Mouse (Mus musculus) liver, embryonic 13.5 days (tissue): ENCODE results near the gene Phlpp2. TPM values are rescaled to one million over a fixed set of nuclear protein-coding genes. Genes with fewer than 3 reads are reported as not detected.

Experiments
- ATAC-seq: fragments of 200-750 bp; cut with Nextera tagmentation; 2 replicates; pipeline ENCODE4 v1.8.0; 2017; ENCODE audit warnings: low read depth, mild to moderate bottlenecking, moderate number of reproducible peaks, moderate library complexity
- DNase-seq: peaks from one replicate; pipeline ENCODE4 v3.0.0; 2022
- H3K27ac ChIP-seq: fragments of 300-500 bp; sonication (generic); 2 replicates; pipeline ENCODE4 v1.5.1; 2015; ENCODE audit warnings: moderate library complexity, mild to moderate bottlenecking, inconsistent platforms
- H3K27me3 ChIP-seq: fragments of 300-500 bp; sonication (generic); 2 replicates; pipeline ENCODE4 v1.6.1; 2015; ENCODE audit warnings: mild to moderate bottlenecking, inconsistent platforms
- H3K36me3 ChIP-seq: fragments of 300-500 bp; sonication (generic); 2 replicates; pipeline ENCODE4 v1.6.1; 2015; ENCODE audit warnings: mild to moderate bottlenecking, inconsistent platforms
- H3K4me1 ChIP-seq: fragments of 300-500 bp; sonication (generic); replicated peaks from 2 replicates; pipeline ENCODE4 v1.6.1; 2015; ENCODE audit warnings: inconsistent platforms
- H3K4me2 ChIP-seq: fragments of 300-500 bp; sonication (generic); 2 replicates; pipeline ENCODE4 v1.6.1; 2015; ENCODE audit warnings: inconsistent platforms, mild to moderate bottlenecking, moderate library complexity
- H3K4me3 ChIP-seq: fragments of 300-500 bp; sonication (generic); replicated peaks from 2 replicates; pipeline ENCODE4 v1.5.1; 2015; ENCODE audit warnings: mild to moderate bottlenecking, inconsistent platforms
- H3K9ac ChIP-seq: fragments of 300-500 bp; sonication (generic); 2 replicates; pipeline ENCODE4 v1.6.1; 2015; ENCODE audit warnings: mild to moderate bottlenecking, inconsistent platforms
- H3K9me3 ChIP-seq: fragments of 300-500 bp; sonication (generic); replicated peaks from 2 replicates; pipeline ENCODE4 v1.6.1; 2016; ENCODE audit warnings: inconsistent platforms
- WGBS: fragments of 180-500 bp; shearing (Covaris S2); methylation state at CpG from one replicate; pipeline ENCODE4 v1.1.7; 2015; ENCODE audit not compliant: insufficient replicate concordance; 5-methylcytosine and 5-hydroxymethylcytosine counted together
- polyA plus RNA-seq: library from polyadenylated mRNA; unstranded; fragments of >200 nt; fragmentation: Nextera tagmentation; extraction: Ambion mirVana; gene quantifications from 2 replicates; pipeline ENCODE4 v1.2.1, GENCODE M21; 2015

Phlpp2 gene
- polyA plus RNA-seq, 1 experiment from 2014 or later, result 2.7 TPM

DNA sequence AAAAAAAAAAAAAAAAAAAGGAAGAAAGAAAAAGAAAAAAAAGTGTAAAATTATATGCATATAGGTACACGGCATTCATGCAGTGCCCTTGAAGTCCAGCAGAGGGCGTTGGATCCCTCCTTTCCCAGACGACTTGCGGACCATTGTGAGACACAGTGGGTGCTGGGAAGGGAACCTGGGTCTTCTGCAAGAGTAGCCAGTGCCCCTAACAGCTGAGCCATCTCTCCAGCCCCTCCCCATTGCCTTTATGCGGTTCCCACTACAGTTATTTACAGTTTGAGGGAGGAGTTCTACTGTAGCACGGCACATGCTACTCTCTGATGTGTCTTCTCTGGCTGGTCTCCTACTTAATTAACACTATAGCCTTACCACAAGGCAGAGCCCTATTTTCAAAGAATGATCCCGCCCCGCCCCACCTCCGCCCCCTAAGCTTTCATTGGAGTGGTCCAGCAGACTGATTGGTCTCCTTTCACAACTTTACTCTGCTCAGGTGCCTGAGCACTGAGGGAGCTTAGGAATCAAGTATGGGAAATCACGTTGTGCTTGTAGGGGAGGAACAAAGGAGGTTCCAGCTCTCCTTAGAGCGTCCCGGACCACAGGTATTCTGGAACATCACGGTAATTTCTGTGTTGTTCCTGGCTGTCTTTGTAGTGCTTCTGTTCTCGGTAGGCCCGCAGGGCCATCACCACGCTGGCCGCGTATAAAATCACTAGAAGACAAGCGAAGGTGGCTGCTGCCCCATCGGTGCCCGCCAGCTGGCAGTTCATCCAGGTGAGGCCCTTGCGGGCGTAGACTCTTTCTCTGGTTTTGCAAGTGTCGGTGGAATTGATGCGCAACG, 79.3 kb downstream of the Phlpp2 start:
- peak overlapping the region; percentile 33 for H3K4me2 ChIP-seq
- H3K4me3 ChIP-seq, result peak overlapping the region; percentile 13; the same call in 1 of the 2 replicates
- H3K9ac ChIP-seq, result no peak overlapping the region
- H3K36me3 ChIP-seq, result peaks cover 11% of the 10 kb centered on the region; the same call in 1 of the 2 replicates
- H3K27ac ChIP-seq, result no peak overlapping the region
- WGBS, result 6% methylated on average over 26 of the region's 26 CpGs
- peaks cover 10% of the 10 kb centered on the region for H3K4me1 ChIP-seq
- peaks cover 58% of the 10 kb centered on the region for H3K27me3 ChIP-seq
- H3K9me3 ChIP-seq, result no peaks in the 10 kb centered on the region
- ATAC-seq (peak; percentile 18; the same call in 1 of the 2 replicates), DNase-seq (no peak)

DNA sequence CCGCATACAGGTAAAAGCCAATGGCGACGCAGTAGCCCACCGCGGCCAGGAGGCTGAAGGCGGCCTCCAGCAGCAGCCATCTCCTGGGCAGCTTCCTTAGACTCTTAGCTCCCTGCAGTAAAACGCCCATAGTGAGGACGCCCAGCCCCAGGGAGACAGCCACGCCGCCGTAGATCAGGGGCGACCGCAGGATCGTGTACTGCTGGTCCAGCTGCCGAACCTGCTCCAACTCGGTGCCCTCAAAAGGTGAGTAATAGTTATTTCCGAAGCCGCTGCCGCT, 79.9 kb downstream of the Phlpp2 start:
- H3K9ac ChIP-seq, result no peak overlapping the region
- peak overlapping the region; percentile 33 for H3K4me2 ChIP-seq
- peaks cover 61% of the 10 kb centered on the region for H3K27me3 ChIP-seq

DNA sequence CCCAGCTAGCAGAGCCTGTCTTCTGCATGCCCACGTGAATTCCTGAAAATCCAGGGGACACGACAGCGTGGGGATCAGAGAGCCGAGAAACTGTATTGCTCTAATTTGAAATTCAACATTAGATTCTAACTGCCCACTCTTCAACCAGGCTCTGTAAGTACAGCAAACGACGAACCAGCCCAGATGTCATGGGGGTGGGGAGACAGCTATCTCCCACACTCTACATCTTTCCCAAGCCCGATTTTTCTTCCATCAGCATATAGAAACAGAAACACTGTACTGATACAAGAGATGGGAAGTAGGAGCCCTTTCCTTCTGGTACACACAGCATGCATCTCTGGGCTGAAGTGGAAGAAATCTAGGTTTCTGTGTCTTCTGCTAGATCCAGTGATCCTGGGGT, 83.8 kb downstream of the Phlpp2 start:
- peaks cover 51% of the 10 kb centered on the region for H3K27me3 ChIP-seq
- H3K36me3 ChIP-seq, result no peaks in the 10 kb centered on the region
- peaks cover 3% of the 10 kb centered on the region for H3K4me1 ChIP-seq
- DNase-seq (no peak), ATAC-seq (no peak)
- 62% methylated on average over 7 of the region's 7 CpGs for WGBS
- H3K9me3 ChIP-seq, result no peaks in the 10 kb centered on the region
- no peak overlapping the region for H3K4me2 ChIP-seq
- H3K27ac ChIP-seq, result no peak overlapping the region
- no peak overlapping the region for H3K4me3 ChIP-seq
- H3K9ac ChIP-seq, result no peak overlapping the region

More for the DNA sequence above, 79.9 kb downstream of the Phlpp2 start:
- Histone ChIP-seq H3K4me1 (peaks cover 9% of the 10 kb centered on the region), H3K9me3 (no peaks in the 10 kb centered on the region), H3K4me3 (peak overlapping the region; percentile 13; the same call in 1 of the 2 replicates), H3K27ac (no peak overlapping the region), H3K36me3 (peaks cover 11% of the 10 kb centered on the region; the same call in 1 of the 2 replicates)
- no peak for ATAC-seq
- no peak for DNase-seq
- 7% methylated on average over 19 of the region's 19 CpGs for WGBS

DNA sequence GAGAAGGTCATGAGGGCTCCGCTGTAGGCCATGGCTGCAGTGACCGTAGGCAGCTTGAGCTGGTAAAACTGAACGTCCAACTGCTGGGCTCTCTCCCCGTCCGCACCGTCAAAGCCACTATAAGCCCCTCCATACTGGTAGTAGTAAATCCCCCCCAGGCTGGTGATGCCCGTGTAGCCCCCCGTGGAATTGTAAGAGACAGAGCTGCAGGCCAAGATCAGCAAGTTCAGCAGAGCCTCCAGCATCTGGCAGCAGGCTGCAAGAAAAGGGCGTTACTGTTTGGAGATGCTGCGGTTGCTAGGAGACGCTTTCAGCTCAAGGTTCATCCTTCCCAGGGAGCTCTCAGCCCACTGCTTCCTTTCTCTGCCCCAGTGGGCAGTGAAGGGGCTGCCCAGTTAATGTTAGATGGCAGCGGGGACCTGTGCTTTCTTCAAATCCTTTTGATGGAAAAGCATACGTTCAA, 86.2 kb downstream of the Phlpp2 start:
- no peak overlapping the region for H3K4me2 ChIP-seq
- peaks cover 9% of the 10 kb centered on the region for H3K4me1 ChIP-seq
- 56% methylated on average over 13 of the region's 13 CpGs for WGBS
- H3K4me3 ChIP-seq, result no peak overlapping the region
- H3K27ac ChIP-seq, result no peak overlapping the region
- no peaks in the 10 kb centered on the region for H3K36me3 ChIP-seq
- peaks cover 37% of the 10 kb centered on the region for H3K27me3 ChIP-seq
- H3K9me3 ChIP-seq, result no peaks in the 10 kb centered on the region
- ATAC-seq (no peak), DNase-seq (no peak)
- no peak overlapping the region for H3K9ac ChIP-seq

DNA sequence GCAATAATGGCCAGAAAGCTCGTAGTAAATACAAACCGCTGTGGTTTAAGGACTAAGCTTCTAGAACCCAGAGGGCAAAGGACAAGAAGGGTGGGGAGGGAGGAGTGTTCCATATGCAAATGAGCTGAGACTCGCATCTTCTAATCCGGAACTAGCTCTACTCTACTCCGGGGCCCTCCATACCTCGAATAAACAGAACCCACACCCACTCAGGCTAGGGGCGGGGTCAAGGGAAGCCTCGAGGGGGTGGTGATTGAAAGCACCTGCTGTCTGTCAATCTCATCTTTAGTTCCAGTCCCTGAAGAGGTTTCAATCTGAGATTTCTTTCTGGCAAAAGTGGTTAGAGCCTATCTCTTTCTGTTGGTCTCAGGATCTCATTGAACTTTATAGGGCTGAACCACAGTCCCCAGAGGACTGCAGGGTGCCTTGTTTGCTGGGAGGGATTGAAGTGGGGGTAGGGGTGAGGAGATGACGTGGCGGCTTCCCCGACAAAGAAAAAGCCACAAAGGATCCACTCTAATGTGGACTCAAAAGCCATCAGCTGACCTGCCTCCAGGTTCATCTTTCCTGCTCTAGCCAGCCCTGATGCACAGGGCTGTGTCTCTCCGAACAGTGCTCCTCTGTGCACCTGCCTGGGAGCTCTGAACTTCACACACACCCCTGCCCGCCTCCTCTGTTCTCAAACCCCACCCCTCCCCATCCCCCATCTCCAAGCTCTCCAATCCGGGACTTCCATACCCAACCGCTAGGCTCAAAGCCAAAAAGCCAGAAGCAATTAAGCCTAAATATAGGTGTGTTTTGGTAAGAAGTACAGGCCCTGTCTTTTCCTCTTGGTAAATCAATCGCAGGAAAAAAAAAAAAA, 89.1 kb downstream of the Phlpp2 start:
- peak overlapping the region; percentile 20; the same call in 1 of the 2 replicates for H3K4me2 ChIP-seq
- WGBS, result 14% methylated on average over 16 of the region's 16 CpGs
- no peak for ATAC-seq

DNA sequence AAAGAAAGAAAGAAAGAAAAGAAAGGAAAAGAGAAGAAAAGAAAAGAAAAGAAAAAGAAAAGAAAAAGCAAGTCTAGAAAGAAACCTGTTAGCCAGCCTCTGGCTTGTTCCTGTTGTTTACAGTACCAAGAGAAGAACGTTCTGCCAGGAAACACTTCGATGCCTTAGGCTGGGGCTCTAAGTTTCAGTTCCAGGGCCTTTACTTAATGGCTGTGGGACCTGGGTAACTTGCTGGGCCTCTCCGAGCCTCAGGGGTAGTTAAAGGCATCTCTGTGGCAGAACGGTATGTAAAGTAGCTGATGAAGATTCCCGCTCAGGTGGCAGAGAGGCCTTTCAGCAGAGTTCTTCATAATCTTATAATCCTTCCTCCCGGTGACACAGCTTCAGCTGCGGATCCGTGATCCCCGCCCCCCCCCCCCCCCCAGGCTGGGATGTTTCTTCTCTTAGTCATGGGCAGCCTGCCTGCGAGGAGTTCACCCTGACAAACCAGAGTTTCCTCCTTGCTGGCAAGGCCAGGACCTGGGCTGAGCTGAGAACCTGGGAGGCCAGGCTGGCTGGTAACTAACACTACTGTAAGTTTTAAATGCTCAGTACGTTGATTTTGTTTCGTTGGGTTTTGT, 89.8 kb downstream of the Phlpp2 start:
- no peak for ATAC-seq
- 34% methylated on average over 12 of the region's 12 CpGs for WGBS

More for the DNA sequence above, 89.1 kb downstream of the Phlpp2 start:
- Histone ChIP-seq H3K27ac (no peak overlapping the region), H3K36me3 (no peaks in the 10 kb centered on the region), H3K9ac (no peak overlapping the region), H3K4me3 (no peak overlapping the region), H3K9me3 (no peaks in the 10 kb centered on the region), H3K4me1 (peaks cover 18% of the 10 kb centered on the region), H3K27me3 (peaks cover 46% of the 10 kb centered on the region)
- DNase-seq, result no peak

DNA sequence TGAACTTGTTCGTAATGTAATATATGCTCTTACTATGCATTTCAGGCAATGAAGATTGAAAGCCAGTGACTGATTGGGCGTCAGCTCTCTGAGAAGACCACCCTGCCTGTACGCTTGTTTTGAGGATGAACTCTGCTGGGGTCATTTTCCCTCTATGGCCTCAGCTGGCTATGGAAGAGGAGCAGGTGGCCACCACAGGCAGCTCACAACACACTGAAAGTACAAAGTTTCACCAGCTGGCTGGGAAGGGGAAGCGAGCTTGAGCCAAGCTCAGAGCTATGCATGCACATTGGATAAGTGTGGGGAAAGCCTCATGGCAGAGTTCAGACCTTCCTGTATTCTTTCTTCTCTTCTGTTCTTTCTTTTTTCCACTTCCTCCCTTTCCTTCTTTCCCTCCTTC, 90.8 kb downstream of the Phlpp2 start:
- ATAC-seq (no peak), DNase-seq (no peak)
- Histone ChIP-seq H3K4me3 (no peak overlapping the region), H3K9ac (no peak overlapping the region), H3K9me3 (no peaks in the 10 kb centered on the region), H3K4me2 (no peak overlapping the region), H3K36me3 (no peaks in the 10 kb centered on the region), H3K27ac (no peak overlapping the region), H3K27me3 (peaks cover 47% of the 10 kb centered on the region), H3K4me1 (peaks cover 18% of the 10 kb centered on the region)
- WGBS, result 68% methylated on average over 4 of the region's 4 CpGs

More for the DNA sequence above, 89.8 kb downstream of the Phlpp2 start:
- Histone ChIP-seq H3K9me3 (no peaks in the 10 kb centered on the region), H3K4me3 (no peak overlapping the region), H3K9ac (no peak overlapping the region), H3K27me3 (peaks cover 49% of the 10 kb centered on the region), H3K4me1 (peaks cover 18% of the 10 kb centered on the region), H3K36me3 (no peaks in the 10 kb centered on the region), H3K27ac (no peak overlapping the region), H3K4me2 (no peak overlapping the region)
- DNase-seq, result no peak

DNA sequence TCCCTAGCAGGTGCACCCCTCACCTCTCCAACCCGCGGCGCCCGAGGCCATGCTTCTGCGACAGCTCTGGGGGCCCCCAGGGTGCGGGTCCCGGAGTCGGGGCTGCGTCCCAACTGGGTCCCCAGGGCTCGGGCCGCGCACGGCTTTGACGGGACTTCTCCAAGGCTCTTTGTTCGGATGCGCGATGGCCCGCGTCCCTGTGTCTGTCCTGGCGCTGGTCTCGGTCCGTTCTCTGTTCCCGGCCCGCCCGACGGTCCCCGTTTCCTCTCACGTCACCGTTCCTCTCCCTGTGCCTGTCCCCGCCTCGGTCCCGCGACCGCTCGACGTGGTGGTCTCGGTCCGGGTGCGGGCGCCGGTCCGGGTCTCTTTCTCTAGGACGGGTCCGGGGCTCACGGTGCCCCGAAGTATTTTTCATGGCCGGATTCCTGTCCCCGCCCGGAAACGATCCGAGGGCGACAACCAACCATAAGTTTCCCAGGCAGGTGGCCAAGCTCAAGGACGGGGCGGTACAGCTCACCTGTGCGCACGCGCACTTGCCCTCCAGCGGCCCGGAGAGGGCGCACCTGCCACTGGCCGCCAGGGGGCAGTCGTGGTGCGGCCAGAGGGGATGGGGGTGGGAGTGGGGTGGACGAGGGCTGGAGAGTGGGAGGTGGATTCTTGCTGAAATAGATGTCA, 93.5 kb downstream of the Phlpp2 start, which contains the start of gene Marveld3:
Gene Marveld3, minus strand, starts transcription at position 511 of the 675 bp plus-strand sequence.
- H3K4me1 ChIP-seq, result peaks cover 18% of the 10 kb centered on the region
- no peaks in the 10 kb centered on the region for H3K9me3 ChIP-seq
- ATAC-seq, result no peak
- no peak within 1 kb of the TSS for H3K27ac ChIP-seq
- no peak within 1 kb of the TSS for H3K9ac ChIP-seq
- no peaks in the 10 kb centered on the region for H3K36me3 ChIP-seq
- H3K27me3 ChIP-seq, result peaks cover 47% of the 10 kb centered on the region
- no peak for DNase-seq
- 3% methylated on average over 64 of the region's 64 CpGs for WGBS
- peak within 1 kb of the TSS; percentile 66 for H3K4me2 ChIP-seq
- H3K4me3 ChIP-seq, result peak within 1 kb of the TSS; percentile 48

DNA sequence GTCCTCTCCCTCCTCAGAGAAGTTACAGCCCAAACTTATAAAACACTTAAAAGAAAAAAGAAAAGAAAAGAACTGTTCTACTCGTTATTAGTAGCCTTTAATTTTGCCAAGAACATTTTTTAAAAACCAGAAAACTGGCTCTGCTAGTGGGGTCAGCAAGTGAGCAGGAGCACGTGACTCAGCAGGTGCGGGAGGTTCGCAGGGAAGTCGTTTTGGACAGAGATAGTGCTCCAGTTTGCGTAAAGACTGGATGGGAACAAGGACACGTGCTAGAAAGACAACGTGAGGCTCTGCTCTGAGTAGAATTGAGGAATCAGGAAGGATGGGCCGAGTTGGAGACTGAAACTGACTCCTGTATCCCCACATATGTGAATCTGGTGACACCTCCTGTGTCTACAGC, 94.6 kb downstream of the Phlpp2 start:
- Histone ChIP-seq H3K4me1 (peaks cover 9% of the 10 kb centered on the region), H3K36me3 (no peaks in the 10 kb centered on the region), H3K9me3 (no peaks in the 10 kb centered on the region), H3K27ac (no peak overlapping the region), H3K4me2 (no peak overlapping the region), H3K27me3 (peaks cover 47% of the 10 kb centered on the region), H3K4me3 (no peak overlapping the region), H3K9ac (no peak overlapping the region)
- DNase-seq (no peak), ATAC-seq (no peak)
- WGBS, result 53% methylated on average over 9 of the region's 9 CpGs

DNA sequence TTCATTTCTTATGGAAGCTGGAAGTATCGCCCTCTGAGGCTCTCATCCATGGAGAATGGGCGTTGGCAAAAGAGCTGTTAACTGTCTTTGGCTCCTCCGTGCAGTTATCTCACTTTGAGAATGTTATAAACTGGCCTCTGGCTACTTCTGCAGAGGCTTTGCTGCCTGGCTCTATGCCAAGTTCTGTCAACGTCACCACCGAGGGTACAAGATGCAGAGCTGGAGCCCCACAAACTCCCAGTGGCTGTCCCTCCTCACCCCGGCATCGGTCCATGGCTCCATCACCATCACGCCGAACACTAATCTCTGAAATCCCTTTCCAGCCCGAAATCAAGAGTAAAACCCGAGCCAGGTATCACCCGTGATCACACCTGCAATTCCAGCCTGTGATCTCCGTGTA, 95.1 kb downstream of the Phlpp2 start:
- H3K4me2 ChIP-seq, result no peak overlapping the region
- H3K9me3 ChIP-seq, result no peaks in the 10 kb centered on the region
- no peak overlapping the region for H3K9ac ChIP-seq
- DNase-seq (no peak), ATAC-seq (no peak)
- peaks cover 52% of the 10 kb centered on the region for H3K27me3 ChIP-seq
- H3K4me1 ChIP-seq, result peaks cover 9% of the 10 kb centered on the region
- 59% methylated on average over 13 of the region's 13 CpGs for WGBS
- H3K4me3 ChIP-seq, result no peak overlapping the region
- H3K36me3 ChIP-seq, result no peaks in the 10 kb centered on the region
- no peak overlapping the region for H3K27ac ChIP-seq
